Mouse (Mus musculus): ENCODE data around the gene Th. TPM values are rescaled to one million over a fixed set of nuclear protein-coding genes. Genes with fewer than 3 reads are reported as not detected.
A peak's percentile ranks its signal among the peaks of the same experiment; 100 is the strongest.

Gene Th
- polyA plus RNA-seq, 1 experiment from 2014 or later = 0.54 TPM

- no peak overlapping the region for H3K4me3 ChIP-seq
- no peak overlapping the region for H3K9ac ChIP-seq
- WGBS = 44% methylated on average over 2 of the region's 2 CpGs
- peak; percentile 43; the same call in 1 of the 2 replicates for ATAC-seq (replicated peaks; ENCODE audit: insufficient number of reproducible peaks, insufficient read depth, low FRiP score, low read depth)
- H3K27ac ChIP-seq = no peak overlapping the region
- H3K4me1 ChIP-seq (replicated peaks) = no peaks in the 10 kb centered on the region
- H3K4me2 ChIP-seq = no peak overlapping the region
- no peaks in the 10 kb centered on the region for H3K36me3 ChIP-seq
- peaks cover 12% of the 10 kb centered on the region; the same call in 1 of the 2 replicates for H3K27me3 ChIP-seq
- H3K9me3 ChIP-seq (replicated peaks) = no peaks in the 10 kb centered on the region
Observed at GRCm38 (mm10) chr7:142929516-142929915, 1.4 kb downstream of the Th start.

GRCm38 (mm10) chr7:142927293-142927692 is 3.6 kb downstream of the Th start:
- no peaks in the 10 kb centered on the region for H3K4me1 ChIP-seq (replicated peaks)
- no peak for ATAC-seq (replicated peaks; ENCODE audit: insufficient number of reproducible peaks, insufficient read depth, low FRiP score, low read depth)
- H3K27ac ChIP-seq = no peak overlapping the region
- H3K9me3 ChIP-seq (replicated peaks) = no peaks in the 10 kb centered on the region
- H3K36me3 ChIP-seq = no peaks in the 10 kb centered on the region
- no peak overlapping the region for H3K9ac ChIP-seq
- WGBS = 78% methylated on average over 8 of the region's 8 CpGs
- H3K27me3 ChIP-seq = peaks cover 21% of the 10 kb centered on the region
- H3K4me2 ChIP-seq = no peak overlapping the region
- H3K4me3 ChIP-seq = no peak overlapping the region

- peak; percentile 77 for ATAC-seq (replicated peaks; ENCODE audit: insufficient number of reproducible peaks, insufficient read depth, low FRiP score, low read depth)
- Histone ChIP-seq H3K9ac (no peak overlapping the region), H3K27ac (no peak overlapping the region), H3K9me3 (replicated peaks) (no peaks in the 10 kb centered on the region), H3K4me3 (no peak overlapping the region), H3K27me3 (peaks cover 61% of the 10 kb centered on the region), H3K36me3 (no peaks in the 10 kb centered on the region), H3K4me2 (no peak overlapping the region), H3K4me1 (replicated peaks) (peaks cover 8% of the 10 kb centered on the region; the same call in 1 of the 2 replicates)
- WGBS = 23% methylated on average over 8 of the region's 8 CpGs
Observed at GRCm38 (mm10) chr7:142918641-142919628, 12.0 kb downstream of the Th start.

GRCm38 (mm10) chr7:142917659-142918058 is 13.3 kb downstream of the Th start:
- Histone ChIP-seq H3K4me3 (no peak overlapping the region), H3K36me3 (no peaks in the 10 kb centered on the region), H3K9ac (no peak overlapping the region), H3K27ac (no peak overlapping the region), H3K4me2 (no peak overlapping the region), H3K27me3 (peaks cover 58% of the 10 kb centered on the region), H3K4me1 (replicated peaks) (peaks cover 8% of the 10 kb centered on the region; the same call in 1 of the 2 replicates), H3K9me3 (replicated peaks) (no peaks in the 10 kb centered on the region)
- ATAC-seq (replicated peaks; ENCODE audit: insufficient number of reproducible peaks, insufficient read depth, low FRiP score, low read depth) = no peak
- WGBS = 78% methylated on average over 5 of the region's 5 CpGs

GRCm38 (mm10) chr7:142916178-142916577 is 14.8 kb downstream of the Th start:
- Histone ChIP-seq H3K9ac (no peak overlapping the region), H3K36me3 (no peaks in the 10 kb centered on the region), H3K9me3 (replicated peaks) (no peaks in the 10 kb centered on the region), H3K4me2 (no peak overlapping the region), H3K4me3 (no peak overlapping the region), H3K27ac (no peak overlapping the region), H3K27me3 (peaks cover 62% of the 10 kb centered on the region), H3K4me1 (replicated peaks) (peaks cover 8% of the 10 kb centered on the region; the same call in 1 of the 2 replicates)
- 35% methylated on average over 8 of the region's 8 CpGs for WGBS
- no peak for ATAC-seq (replicated peaks; ENCODE audit: insufficient number of reproducible peaks, insufficient read depth, low FRiP score, low read depth)

- H3K4me1 ChIP-seq (replicated peaks) = no peaks in the 10 kb centered on the region
- peaks cover 73% of the 10 kb centered on the region for H3K27me3 ChIP-seq
- 66% methylated on average over 2 of the region's 2 CpGs for WGBS
- ATAC-seq (replicated peaks; ENCODE audit: insufficient number of reproducible peaks, insufficient read depth, low FRiP score, low read depth) = no peak
- H3K4me3 ChIP-seq = no peak overlapping the region
- no peak overlapping the region for H3K4me2 ChIP-seq
- H3K9ac ChIP-seq = no peak overlapping the region
- H3K9me3 ChIP-seq (replicated peaks) = no peaks in the 10 kb centered on the region
- H3K27ac ChIP-seq = no peak overlapping the region
- no peaks in the 10 kb centered on the region for H3K36me3 ChIP-seq
Observed at GRCm38 (mm10) chr7:142911682-142912081, 19.2 kb downstream of the Th start.

GRCm38 (mm10) chr7:142910104-142910503 is 20.8 kb downstream of the Th start:
- Histone ChIP-seq H3K9me3 (replicated peaks) (no peaks in the 10 kb centered on the region), H3K9ac (no peak overlapping the region), H3K4me2 (no peak overlapping the region), H3K4me3 (no peak overlapping the region), H3K27me3 (peaks cover 72% of the 10 kb centered on the region), H3K27ac (no peak overlapping the region), H3K36me3 (no peaks in the 10 kb centered on the region), H3K4me1 (replicated peaks) (no peaks in the 10 kb centered on the region)
- no peak for ATAC-seq (replicated peaks; ENCODE audit: insufficient number of reproducible peaks, insufficient read depth, low FRiP score, low read depth)
- 61% methylated on average over 2 of the region's 2 CpGs for WGBS

GRCm38 (mm10) chr7:142909622-142910021 is 21.3 kb downstream of the Th start:
- no peak overlapping the region for H3K27ac ChIP-seq
- no peak overlapping the region for H3K4me2 ChIP-seq
- no peaks in the 10 kb centered on the region for H3K36me3 ChIP-seq
- WGBS = 28% methylated on average over 2 of the region's 2 CpGs
- no peaks in the 10 kb centered on the region for H3K9me3 ChIP-seq (replicated peaks)
- H3K9ac ChIP-seq = no peak overlapping the region
- no peak overlapping the region for H3K4me3 ChIP-seq
- H3K27me3 ChIP-seq = peaks cover 72% of the 10 kb centered on the region
- ATAC-seq (replicated peaks; ENCODE audit: insufficient number of reproducible peaks, insufficient read depth, low FRiP score, low read depth) = no peak
- H3K4me1 ChIP-seq (replicated peaks) = no peaks in the 10 kb centered on the region

GRCm38 (mm10) chr7:142905606-142906005 is 25.3 kb downstream of the Th start:
- Histone ChIP-seq H3K27me3 (peaks cover 78% of the 10 kb centered on the region), H3K4me1 (replicated peaks) (no peaks in the 10 kb centered on the region), H3K36me3 (no peaks in the 10 kb centered on the region), H3K9ac (no peak overlapping the region), H3K4me2 (no peak overlapping the region), H3K4me3 (no peak overlapping the region), H3K9me3 (replicated peaks) (no peaks in the 10 kb centered on the region), H3K27ac (no peak overlapping the region)
- 55% methylated on average over 5 of the region's 5 CpGs for WGBS
- no peak for ATAC-seq (replicated peaks; ENCODE audit: insufficient number of reproducible peaks, insufficient read depth, low FRiP score, low read depth)

GRCm38 (mm10) chr7:142904331-142904730 is 26.6 kb downstream of the Th start:
- no peak for ATAC-seq (replicated peaks; ENCODE audit: insufficient number of reproducible peaks, insufficient read depth, low FRiP score, low read depth)
- Histone ChIP-seq H3K9ac (no peak overlapping the region), H3K27me3 (peaks cover 87% of the 10 kb centered on the region), H3K4me2 (no peak overlapping the region), H3K27ac (no peak overlapping the region), H3K36me3 (no peaks in the 10 kb centered on the region), H3K4me1 (replicated peaks) (no peaks in the 10 kb centered on the region), H3K9me3 (replicated peaks) (no peaks in the 10 kb centered on the region), H3K4me3 (no peak overlapping the region)
- 72% methylated on average over 7 of the region's 7 CpGs for whole genome bisulfite sequencing

GRCm38 (mm10) chr7:142902931-142903330 is 28.0 kb downstream of the Th start:
- Histone ChIP-seq H3K27me3 (peaks cover 89% of the 10 kb centered on the region), H3K9ac (no peak overlapping the region), H3K27ac (no peak overlapping the region)

More at GRCm38 (mm10) chr7:142902931-142903330, 28.0 kb downstream of the Th start:
- no peaks in the 10 kb centered on the region for H3K36me3 ChIP-seq
- H3K9me3 ChIP-seq (replicated peaks) = no peaks in the 10 kb centered on the region
- 28% methylated on average over 4 of the region's 4 CpGs for WGBS
- H3K4me2 ChIP-seq = no peak overlapping the region
- H3K4me1 ChIP-seq (replicated peaks) = peaks cover under 1% of the 10 kb centered on the region; the same call in 1 of the 2 replicates
- no peak for ATAC-seq (replicated peaks; ENCODE audit: insufficient number of reproducible peaks, insufficient read depth, low FRiP score, low read depth)
- H3K4me3 ChIP-seq = no peak overlapping the region

Measured in heart, embryonic 15.5 days (tissue).